Mouse (Mus musculus) bone marrow macrophage, adult 2 months (primary cell): ENCODE measurements around the gene Gm49342.
"Not testable (repeated sequence)": the region's sequence is repeated elsewhere in the genome, so short reads cannot be mapped to it uniquely, and the experiment has no call there.

ENCODE experiments used
- CTCF ChIP-seq: IDR thresholded peaks from 2 replicates; pipeline ENCODE4 v1.5.1; 2012; ENCODE audit warnings: low read depth, mild to moderate bottlenecking, low read length, moderate library complexity
- POLR2A ChIP-seq: IDR thresholded peaks from 2 replicates; pipeline ENCODE4 v1.6.1; 2012; ENCODE audit warnings: mild to moderate bottlenecking, low read depth, low read length, borderline replicate concordance

- not testable (repeated sequence) for TF ChIP-seq CTCF, POLR2A
Observed at GRCm38 (mm10) chr14:50945081-50945480, 764 bp downstream of the Gm49342 start.
